In genomic region chr5:124412163-124412562, GRCm38 (mm10) we compare ENCODE assay signal across 12 mouse cellular contexts.
"Had no signal": no experiment of that assay in that cellular context is flagged by ENCODE, and none has a peak within 500 bp of the region (broad histone marks: within the 10 kb centered on the region; RNA-seq: fewer than 3 reads in every experiment).

No protein-coding gene starts in this region.

- H3K27ac ChIP-seq: limb, embryonic 15.5 days; macrophage; midbrain, embryonic 13.5 days had no signal

- H3K27me3 ChIP-seq: limb, embryonic 15.5 days; midbrain, embryonic 13.5 days had no signal

- H3K4me2 ChIP-seq: limb, embryonic 15.5 days; lung, embryonic 14.5 days; midbrain, embryonic 13.5 days had no signal

- ATAC-seq: midbrain, embryonic 13.5 days had no signal

- H3K4me3 ChIP-seq: limb, embryonic 15.5 days; midbrain, embryonic 13.5 days had no signal

- H3K4me1 ChIP-seq: limb, embryonic 15.5 days; midbrain, embryonic 13.5 days had no signal

- DNase-seq: kidney, adult 8-10 months; kidney, postnatal 36 days; layer of hippocampus, adult 9-11 months; layer of hippocampus, postnatal 36 days; lung, embryonic 14.5 days; lung, postnatal 10 days; right cerebral cortex, adult 18-20 months; right cerebral cortex, postnatal 25 days; thymus, postnatal 36 days had no signal

- H3K9me3 ChIP-seq: limb, embryonic 15.5 days; midbrain, embryonic 13.5 days had no signal

- H3K9ac ChIP-seq: limb, embryonic 15.5 days; lung, embryonic 14.5 days; midbrain, embryonic 13.5 days had no signal
